Mouse (Mus musculus) T-cell, adult 2 months (primary cell): ENCODE results near the gene Gstz1.
"Not testable (repeated sequence)": the region's sequence is repeated elsewhere in the genome, so short reads cannot be mapped to it uniquely, and the experiment has no call there.

ENCODE experiments used
- DNase-seq: peaks from one replicate; pipeline ENCODE4 v3.0.0; 2022; ENCODE audit warnings: low spot score

The Gstz1 gene

GRCm38 (mm10) chr12:87158099-87158498 is 11.1 kb downstream of the Gstz1 start:
- no peak for DNase-seq

DNA sequence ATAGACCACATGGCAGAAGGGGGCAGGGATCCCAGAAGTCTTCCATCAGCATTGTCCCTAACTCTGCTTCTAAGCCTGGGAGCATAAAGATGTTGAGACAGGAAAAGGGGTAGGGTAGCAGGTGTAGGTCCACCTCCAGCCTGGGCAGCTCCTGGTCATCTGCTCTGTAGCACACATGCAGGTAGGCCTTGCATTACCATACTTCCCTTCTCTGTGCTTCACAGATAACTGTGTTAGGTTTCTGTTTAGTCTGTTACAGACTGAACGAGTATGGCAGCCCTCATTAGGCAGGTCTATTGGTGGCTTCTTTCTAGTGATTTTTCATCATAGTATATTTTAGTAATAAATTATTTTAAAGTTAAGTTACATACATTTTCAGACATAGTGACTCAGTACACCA is 13.3 kb downstream of the Gstz1 start:
- DNase-seq, result no peak

- no peak for DNase-seq
Measured at GRCm38 (mm10) chr12:87160815-87161214, 13.8 kb downstream of the Gstz1 start.

DNA sequence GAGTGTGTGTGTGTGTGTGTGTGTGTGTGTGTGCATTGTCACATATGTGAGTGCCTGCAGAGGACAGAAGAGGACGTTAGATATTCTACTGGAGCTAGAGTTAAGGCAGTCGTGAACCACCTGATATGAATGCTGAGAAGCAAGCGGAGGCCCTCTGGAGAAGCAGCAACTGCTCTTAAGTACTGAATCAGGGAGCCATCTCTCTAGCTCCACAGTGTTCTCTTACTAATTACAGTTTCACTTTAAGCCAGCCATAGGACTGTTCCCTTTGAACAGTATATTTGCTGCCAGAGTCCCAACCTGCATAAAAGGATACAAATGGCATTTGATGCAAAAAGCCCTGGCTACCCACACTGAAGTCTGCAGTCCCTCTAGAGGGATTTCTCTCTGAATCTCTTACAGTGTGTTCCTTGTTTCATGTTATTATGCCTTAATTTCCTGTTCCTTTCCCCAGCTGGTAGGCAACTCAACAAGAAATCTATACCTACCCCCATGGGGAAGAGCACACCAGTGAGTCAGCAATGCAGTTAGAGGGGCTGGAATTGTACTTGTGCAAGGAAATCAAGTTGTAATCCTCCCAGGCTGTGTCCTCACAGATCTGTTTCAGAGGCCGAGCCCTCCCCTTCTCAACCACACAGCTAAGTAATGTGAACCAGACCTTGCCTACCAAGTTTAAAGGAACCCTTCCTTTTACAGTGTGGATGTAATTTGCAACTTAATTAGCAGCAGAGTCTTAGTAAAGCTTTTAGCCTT is 28.4 kb downstream of the Gstz1 start:
- no peak for DNase-seq

GRCm38 (mm10) chr12:87177631-87178030 is 30.7 kb downstream of the Gstz1 start:
- DNase-seq, result no peak

GRCm38 (mm10) chr12:87193008-87193407 is 46.0 kb downstream of the Gstz1 start:
- no peak for DNase-seq

- no peak for DNase-seq
Measured at GRCm38 (mm10) chr12:87195069-87195468, 48.1 kb downstream of the Gstz1 start.

- DNase-seq, result no peak
Measured at GRCm38 (mm10) chr12:87196310-87196709, 49.3 kb downstream of the Gstz1 start.

GRCm38 (mm10) chr12:87198792-87199191 is 51.8 kb downstream of the Gstz1 start:
- DNase-seq, result peak; percentile 1

DNA sequence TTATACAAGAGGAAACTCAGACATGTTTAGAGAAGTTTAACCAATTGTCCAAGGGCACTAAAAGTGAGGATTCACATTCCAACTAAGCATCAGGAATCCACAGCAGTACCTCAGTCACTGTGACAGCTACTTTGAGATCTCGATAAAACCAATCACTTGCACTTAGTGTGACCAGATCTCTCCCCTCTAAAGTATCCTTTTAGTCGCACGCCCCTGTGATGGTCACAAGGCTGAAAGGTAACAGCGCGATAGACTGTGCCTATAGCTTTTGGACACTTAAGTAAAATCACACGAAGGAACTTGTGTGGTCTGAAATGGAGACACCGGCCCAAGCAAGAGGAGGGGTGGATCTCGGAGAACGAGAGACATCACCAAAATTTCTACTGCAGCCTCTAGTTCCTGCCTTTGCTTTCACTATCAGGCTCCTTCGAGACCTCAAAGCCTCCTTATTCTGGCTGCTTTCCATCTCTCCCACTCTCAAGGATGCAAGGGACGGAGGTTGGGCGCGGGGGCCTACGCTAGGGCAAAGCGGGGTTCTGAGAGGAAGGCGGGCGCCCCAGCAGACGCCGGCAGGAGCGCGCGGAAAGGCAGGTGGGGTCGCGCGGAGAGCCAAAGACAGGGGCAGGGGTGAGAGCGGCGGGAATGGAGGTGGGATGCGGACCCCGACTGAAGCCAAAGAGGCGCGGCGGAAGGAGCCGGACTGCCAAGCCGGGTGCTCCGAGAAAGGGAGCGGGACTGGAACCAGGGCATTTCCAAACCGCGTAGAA is 52.4 kb downstream of the Gstz1 start, which contains the start of gene Samd15:
Gene Samd15 (plus strand): TSS at position 518 of the 767 bp plus-strand sequence.
- DNase-seq, result peak; percentile 44

DNA sequence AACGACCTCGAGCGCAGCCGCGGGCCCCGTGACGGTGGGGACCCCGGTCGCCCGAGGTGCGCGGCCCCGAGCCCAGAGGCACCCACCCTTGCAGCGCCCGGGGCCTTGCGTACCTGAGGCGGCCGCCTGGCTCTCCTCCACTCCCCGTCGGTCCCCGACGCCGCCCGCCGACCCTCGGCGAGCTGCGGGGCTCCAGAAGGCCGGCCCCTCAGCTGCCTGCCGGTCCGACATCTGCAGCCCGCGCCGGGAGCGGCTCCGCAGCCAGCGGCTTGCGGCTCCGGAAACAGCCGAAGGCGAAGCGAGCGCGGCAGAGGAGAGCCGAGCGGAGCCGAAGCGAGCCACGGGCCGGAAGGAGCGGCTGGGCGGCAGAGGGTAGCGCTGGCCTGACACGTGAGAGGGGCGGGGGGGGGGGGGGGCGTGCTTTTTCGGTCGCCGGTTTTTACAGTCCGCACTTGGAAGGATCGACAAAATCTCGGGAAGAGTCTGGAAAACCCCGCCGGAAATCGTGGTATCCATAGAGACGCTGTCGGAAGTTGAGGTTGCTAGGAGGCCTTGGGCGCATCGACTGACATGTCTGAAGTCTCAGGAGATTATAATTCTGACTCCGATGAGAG is 53.1 kb downstream of the Gstz1 start, which contains the start of gene Tmed8:
Gene Tmed8 (minus strand): TSS at position 482 of the 614 bp plus-strand sequence.
- peak; percentile 84 for DNase-seq

GRCm38 (mm10) chr12:87201694-87202093 is 54.7 kb downstream of the Gstz1 start:
- no peak for DNase-seq

GRCm38 (mm10) chr12:87205789-87206188 is 58.8 kb downstream of the Gstz1 start:
- not testable (repeated sequence) for DNase-seq

GRCm38 (mm10) chr12:87212844-87213606 is 66.1 kb downstream of the Gstz1 start:
- DNase-seq, result no peak
